Mouse (Mus musculus) liver, embryonic 14.5 days (tissue): Measurements from ENCODE around the gene Dis3l2.

Source experiments
- CTCF ChIP-seq: IDR thresholded peaks from 2 replicates; pipeline ENCODE4 v1.5.1; 2016; ENCODE audit warnings: antibody characterized with exemption, low read depth, control low read depth
- EP300 ChIP-seq: IDR thresholded peaks from 2 replicates; pipeline ENCODE4 v1.6.1; 2016; ENCODE audit warnings: antibody characterized with exemption, low read depth

GRCm38 (mm10) chr1:86669552-86670273, 33.9 kb upstream of the Dis3l2 start:
- TF ChIP-seq CTCF, result peak; percentile 82
- TF ChIP-seq EP300, result no peak
